Mouse (Mus musculus) lung, postnatal 10 days (tissue): ENCODE results near the gene Lrp1.
"Not testable (repeated sequence)": the region's sequence is repeated elsewhere in the genome, so short reads cannot be mapped to it uniquely, and the experiment has no call there.

Experiments used
- DNase-seq: peaks from one replicate; pipeline ENCODE4 v3.0.0; 2021

The Lrp1 gene

GRCm38 (mm10) chr10:127620406-127621190, at the start of gene Lrp1:
Lrp1 (minus strand) TSS chr10:127621148.
- peak; percentile 58 for DNase-seq

GRCm38 (mm10) chr10:127670185-127670584, 49.2 kb upstream of the Lrp1 start:
- no peak for DNase-seq

GRCm38 (mm10) chr10:127669170-127669569, 48.2 kb upstream of the Lrp1 start:
- peak; percentile 73 for DNase-seq

GRCm38 (mm10) chr10:127668093-127669050, 47.4 kb upstream of the Lrp1 start, which contains the start of gene Nab2:
Nab2 (minus strand) TSS chr10:127668568.
- peak; percentile 94 for DNase-seq

GRCm38 (mm10) chr10:127667269-127668092, 46.5 kb upstream of the Lrp1 start:
- DNase-seq, result peak; percentile 97

GRCm38 (mm10) chr10:127666501-127667268, 45.7 kb upstream of the Lrp1 start, which contains the start of gene Nemp1:
Nemp1 (plus strand) TSS chr10:127666901.
- peak; percentile 93 for DNase-seq

- DNase-seq, result peak; percentile 40
Observed at GRCm38 (mm10) chr10:127665366-127666181, 44.6 kb upstream of the Lrp1 start.

- DNase-seq, result no peak
Observed at GRCm38 (mm10) chr10:127664891-127665290, 43.9 kb upstream of the Lrp1 start.

GRCm38 (mm10) chr10:127664166-127664565, 43.2 kb upstream of the Lrp1 start:
- DNase-seq, result no peak

GRCm38 (mm10) chr10:127663590-127663989, 42.6 kb upstream of the Lrp1 start:
- peak; percentile 34 for DNase-seq

- peak; percentile 61 for DNase-seq
Observed at GRCm38 (mm10) chr10:127662666-127663253, 41.8 kb upstream of the Lrp1 start.

GRCm38 (mm10) chr10:127661915-127662663, 41.1 kb upstream of the Lrp1 start:
- peak; percentile 85 for DNase-seq

- peak; percentile 55 for DNase-seq
Observed at GRCm38 (mm10) chr10:127661291-127661914, 40.5 kb upstream of the Lrp1 start.

- DNase-seq, result no peak
Observed at GRCm38 (mm10) chr10:127659551-127659950, 38.6 kb upstream of the Lrp1 start.

- no peak for DNase-seq
Observed at GRCm38 (mm10) chr10:127658076-127658475, 37.1 kb upstream of the Lrp1 start.

GRCm38 (mm10) chr10:127657617-127658016, 36.7 kb upstream of the Lrp1 start:
- DNase-seq, result not testable (repeated sequence)

GRCm38 (mm10) chr10:127654970-127655579, 34.1 kb upstream of the Lrp1 start:
- DNase-seq, result no peak

- peak; percentile 40 for DNase-seq
Observed at GRCm38 (mm10) chr10:127652906-127653638, 32.1 kb upstream of the Lrp1 start.
